Mouse (Mus musculus) liver, adult 2 months (tissue): ENCODE data around the gene Rpgrip1l. TPM values are rescaled to one million over a fixed set of nuclear protein-coding genes. Genes with fewer than 3 reads are reported as not detected.

Experiments used
- DNase-seq: peaks from one replicate; pipeline ENCODE4 v3.0.0-alpha.2; 2011; ENCODE audit warnings: low read depth, low spot score; ENCODE audit errors: extremely low read depth
- H3K27ac ChIP-seq: fragments of 200-500 bp; replicated peaks from 2 replicates; pipeline ENCODE4 v1.5.1; 2012; ENCODE audit warnings: low read depth, mild to moderate bottlenecking, control low read depth, inconsistent platforms, low read length; ENCODE audit not compliant: insufficient read depth
- H3K27me3 ChIP-seq: fragments of 200-500 bp; 2 replicates; pipeline ENCODE4 v1.6.1; 2012; ENCODE audit warnings: mild to moderate bottlenecking, moderate library complexity, low read length, inconsistent platforms; ENCODE audit not compliant: control insufficient read depth, insufficient read depth
- H3K36me3 ChIP-seq: fragments of 200-500 bp; 2 replicates; pipeline ENCODE4 v1.6.1; 2012; ENCODE audit warnings: low read length, inconsistent platforms; ENCODE audit not compliant: control insufficient read depth, insufficient read depth
- H3K4me1 ChIP-seq: fragments of 200-500 bp; 2 replicates; pipeline ENCODE4 v1.6.1; 2011; ENCODE audit warnings: low read length; ENCODE audit not compliant: control insufficient read depth, insufficient read depth
- H3K4me3 ChIP-seq: fragments of 200-500 bp; 2 replicates; pipeline ENCODE4 v1.5.1; 2011; ENCODE audit warnings: low read depth, mild to moderate bottlenecking, control low read depth, low read length, moderate library complexity; ENCODE audit not compliant: insufficient read depth
- H3K79me2 ChIP-seq: fragments of 200-500 bp; 2 replicates; pipeline ENCODE4 v1.6.1; 2012; ENCODE audit warnings: inconsistent platforms, mild to moderate bottlenecking, low read length, moderate library complexity; ENCODE audit not compliant: control insufficient read depth, insufficient read depth
- H3K9ac ChIP-seq: fragments of 200-500 bp; 2 replicates; pipeline ENCODE4 v1.6.1; 2012; ENCODE audit warnings: low read depth, mild to moderate bottlenecking, control low read depth, inconsistent platforms, low read length
- CTCF ChIP-seq: fragments of 200-500 bp; IDR thresholded peaks from 2 replicates; pipeline ENCODE4 v1.5.1; 2011; ENCODE audit warnings: low read depth, low read length, control low read depth
- POLR2A ChIP-seq: fragments of 200-500 bp; IDR thresholded peaks from 2 replicates; pipeline ENCODE4 v1.6.1; 2011; ENCODE audit warnings: low read length, control low read depth; ENCODE audit not compliant: insufficient read depth; ENCODE audit errors: extremely low read depth
- WGBS: fragments of 180-500 bp; shearing (Covaris S2); methylation state at CpG from one replicate; pipeline ENCODE4 v1.1.7; 2018; 5-methylcytosine and 5-hydroxymethylcytosine counted together
- polyA plus RNA-seq: library from polyadenylated mRNA; depleted of rRNA; stranded (reverse); fragments of >200 nt; gene quantifications from 2 replicates; pipeline ENCODE4 v1.2.3, GENCODE M21; 2012
- total RNA-seq: library from RNA; depleted of rRNA; stranded (reverse); fragments of >200 nt; gene quantifications from 2 replicates; pipeline ENCODE4 v1.2.3, GENCODE M21; 2014

Gene Rpgrip1l
- total and polyA plus RNA-seq, 2 experiments = 0.22 to 2.5 TPM

DNA sequence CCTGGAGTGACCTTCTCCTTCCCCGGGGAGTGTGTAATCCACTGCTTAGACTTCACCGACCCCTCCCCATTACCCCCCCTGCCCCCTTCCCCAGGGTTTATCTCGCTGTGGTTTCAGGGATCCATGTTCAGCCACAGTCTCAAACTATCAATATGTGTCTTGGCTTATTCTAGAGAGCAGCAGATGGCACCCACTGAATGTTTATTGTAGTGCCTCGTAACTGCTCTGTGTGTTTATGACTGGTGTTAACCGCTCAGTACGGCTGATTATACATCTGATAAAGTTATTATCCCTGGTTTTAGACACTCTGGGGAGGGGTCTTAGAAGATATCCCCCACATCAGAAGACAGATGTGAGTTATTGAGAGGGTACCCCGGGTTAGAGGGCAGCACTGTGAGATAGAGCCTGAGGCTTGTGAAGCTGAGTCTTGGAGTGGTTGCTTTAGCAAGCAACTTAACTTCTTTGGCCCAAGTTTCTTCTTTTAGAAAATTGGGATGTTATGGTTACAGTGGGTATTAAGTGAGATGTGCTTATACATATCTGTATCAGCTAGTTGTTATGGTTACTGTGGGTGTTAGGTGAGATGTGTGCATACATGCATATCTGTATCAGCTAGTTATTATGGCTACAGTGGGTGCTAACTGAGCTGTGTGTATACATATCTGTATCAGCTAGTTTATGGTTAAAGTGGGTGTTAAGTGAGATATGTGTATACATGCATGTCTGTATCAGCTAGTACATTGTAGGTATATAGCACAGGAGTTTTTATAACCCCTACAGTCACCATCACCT lies 6.1 kb upstream of the Rpgrip1l start:
- peaks cover 5% of the 10 kb centered on the region; the same call in 1 of the 2 replicates for H3K4me1 ChIP-seq
- TF ChIP-seq POLR2A (no peak), CTCF (no peak)
- no peak overlapping the region for H3K9ac ChIP-seq
- 88% methylated on average over 7 of the region's 7 CpGs for WGBS
- H3K4me3 ChIP-seq = no peak overlapping the region
- H3K27ac ChIP-seq = no peak overlapping the region
- H3K79me2 ChIP-seq = peaks cover 26% of the 10 kb centered on the region
- DNase-seq = no peak
- H3K36me3 ChIP-seq = no peaks in the 10 kb centered on the region
- no peaks in the 10 kb centered on the region for H3K27me3 ChIP-seq

- no peak for DNase-seq
- no peak overlapping the region for H3K4me3 ChIP-seq
- 89% methylated on average over 5 of the region's 5 CpGs for WGBS
- peaks cover 26% of the 10 kb centered on the region for H3K79me2 ChIP-seq
- peaks cover 1% of the 10 kb centered on the region; the same call in 1 of the 2 replicates for H3K4me1 ChIP-seq
- no peak overlapping the region for H3K27ac ChIP-seq
- no peaks in the 10 kb centered on the region for H3K36me3 ChIP-seq
- TF ChIP-seq POLR2A (no peak), CTCF (no peak)
- no peaks in the 10 kb centered on the region for H3K27me3 ChIP-seq
- H3K9ac ChIP-seq = no peak overlapping the region
These were observed 4.6 kb upstream of the Rpgrip1l start for GRCm38 (mm10) chr8:91317567-91318227.

DNA sequence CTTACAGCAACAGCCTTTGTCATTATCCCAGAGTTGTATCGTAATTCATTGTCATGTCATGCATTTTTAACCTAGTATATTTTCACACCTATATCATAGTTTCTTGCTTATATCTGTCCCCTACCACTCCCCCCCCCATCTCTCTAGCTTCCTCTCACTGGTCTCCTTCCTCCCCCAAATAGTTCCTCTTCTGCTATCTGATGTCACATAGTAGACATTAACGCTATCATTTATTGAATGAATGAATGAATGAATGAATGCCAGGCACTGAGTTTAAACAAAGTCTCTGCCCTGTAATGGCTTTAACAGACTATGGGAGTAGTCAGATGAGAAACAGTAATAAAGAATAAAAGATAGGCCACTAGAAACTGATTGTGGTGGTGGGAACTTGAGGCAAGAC lies 720 bp downstream of the Rpgrip1l start:
- Histone ChIP-seq H3K9ac (no peak overlapping the region), H3K27ac (no peak overlapping the region), H3K4me1 (peaks cover 1% of the 10 kb centered on the region; the same call in 1 of the 2 replicates), H3K79me2 (peaks cover 17% of the 10 kb centered on the region), H3K36me3 (no peaks in the 10 kb centered on the region), H3K4me3 (peak overlapping the region; percentile 72; the same call in 1 of the 2 replicates), H3K27me3 (no peaks in the 10 kb centered on the region)
- 75% methylated on average over 2 of the region's 2 CpGs for WGBS
- no peak for DNase-seq
- TF ChIP-seq CTCF = no peak
- TF ChIP-seq POLR2A = no peak

DNA sequence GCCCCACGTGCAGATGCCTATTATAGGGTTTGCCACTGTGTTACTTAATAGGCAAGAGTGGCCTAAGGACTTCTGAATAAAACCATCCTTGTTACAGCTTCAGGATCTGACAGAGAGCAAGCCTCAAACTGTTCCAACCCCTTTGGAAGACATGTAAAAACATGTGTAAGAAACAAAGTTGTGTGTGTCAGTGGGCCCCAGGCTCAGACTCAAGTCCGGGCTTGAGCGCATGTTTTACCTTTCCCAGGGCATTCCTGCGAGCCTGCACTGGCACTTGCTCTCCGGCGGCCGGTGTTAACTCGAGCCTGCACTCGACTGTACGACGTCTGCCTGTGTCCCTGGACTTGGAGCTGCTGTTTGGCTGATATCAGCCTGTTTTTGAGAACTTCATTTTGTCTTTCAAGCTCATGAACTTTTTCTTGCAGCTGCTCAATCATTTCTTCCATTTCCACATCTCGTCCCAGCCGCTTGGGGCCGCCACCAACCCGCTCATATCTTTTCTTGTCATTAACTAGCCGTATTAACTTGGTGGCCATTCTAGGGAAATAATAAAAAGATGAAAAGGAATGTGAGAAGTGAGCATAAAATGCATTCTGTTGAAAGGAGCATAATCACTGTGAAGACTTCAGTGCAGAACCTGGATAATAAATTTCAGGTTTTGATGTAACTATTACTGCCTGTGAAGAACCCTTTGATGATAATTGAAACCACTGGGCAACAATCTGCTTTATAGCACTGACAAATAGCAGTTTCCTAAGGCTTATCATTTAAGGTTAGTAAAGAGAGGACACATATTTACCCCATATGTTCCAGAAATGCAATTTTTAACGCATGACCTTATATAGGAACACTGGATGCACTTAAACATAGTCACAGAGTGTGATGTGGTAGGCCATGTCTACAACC lies 8.3 kb downstream of the Rpgrip1l start:
- Histone ChIP-seq H3K4me1 (no peaks in the 10 kb centered on the region), H3K9ac (no peak overlapping the region), H3K4me3 (no peak overlapping the region), H3K27me3 (no peaks in the 10 kb centered on the region), H3K27ac (no peak overlapping the region), H3K36me3 (peaks cover 5% of the 10 kb centered on the region; the same call in 1 of the 2 replicates), H3K79me2 (no peaks in the 10 kb centered on the region)
- WGBS = 92% methylated on average over 17 of the region's 17 CpGs
- no peak for TF ChIP-seq POLR2A
- TF ChIP-seq CTCF = peak; percentile 9; the same call in 1 of the 2 replicates
- no peak for DNase-seq

GRCm38 (mm10) chr8:91298672-91299071 lies 14.4 kb downstream of the Rpgrip1l start:
- H3K27me3 ChIP-seq = no peaks in the 10 kb centered on the region
- H3K4me1 ChIP-seq = no peaks in the 10 kb centered on the region
- TF ChIP-seq CTCF (no peak), POLR2A (no peak)
- H3K36me3 ChIP-seq = peaks cover 12% of the 10 kb centered on the region
- no peak overlapping the region for H3K9ac ChIP-seq
- H3K4me3 ChIP-seq = no peak overlapping the region
- WGBS = 98% methylated on average over 2 of the region's 2 CpGs
- no peak for DNase-seq
- no peaks in the 10 kb centered on the region for H3K79me2 ChIP-seq
- no peak overlapping the region for H3K27ac ChIP-seq
